Mouse (Mus musculus): Measurements from ENCODE around the gene Mrps31. TPM values are rescaled to one million over a fixed set of nuclear protein-coding genes. Genes with fewer than 3 reads are reported as not detected.

The Mrps31 gene
- polyA plus RNA-seq, 1 experiment from 2014 or later = 32.1 TPM

DNA sequence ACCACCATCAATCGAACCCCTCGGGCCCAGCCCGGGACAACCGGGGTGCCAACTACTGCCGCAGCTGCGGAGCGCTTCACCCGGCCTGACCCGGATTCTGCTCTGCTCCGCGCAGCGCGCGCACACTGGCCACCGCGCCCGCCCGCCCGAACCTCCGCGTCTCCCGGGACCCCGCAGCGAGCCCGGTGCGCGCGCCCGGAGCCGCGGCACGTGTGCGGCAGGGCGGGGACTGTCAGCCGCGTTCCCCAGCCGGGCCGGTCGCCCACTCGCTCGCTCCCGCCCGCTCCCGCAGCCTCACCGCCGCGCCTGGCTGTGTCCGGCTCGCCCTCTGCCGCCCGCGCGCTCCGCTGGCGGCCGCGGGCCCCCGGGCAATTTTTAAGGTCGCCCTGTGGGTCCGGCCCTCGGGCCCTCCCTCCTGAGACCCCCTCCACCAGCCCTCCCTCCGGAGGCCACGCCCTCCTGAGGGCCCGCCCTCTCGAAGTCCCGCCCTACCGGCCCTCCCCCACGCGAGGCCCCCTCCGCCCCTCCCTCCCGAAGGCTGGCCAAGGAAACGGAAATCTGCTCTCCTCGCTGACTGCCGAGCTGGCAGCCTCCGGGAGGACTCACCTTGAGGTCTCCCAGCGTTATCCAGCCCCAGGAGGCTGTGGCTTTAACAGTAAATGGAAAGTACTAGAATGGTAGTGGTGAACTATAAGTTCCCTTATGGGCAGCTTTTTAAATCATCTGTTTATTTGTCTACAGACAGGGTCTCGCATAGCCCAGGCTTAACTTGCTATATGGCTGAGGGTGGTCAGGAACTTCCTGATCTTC is 12.8 kb upstream of the Mrps31 start, which contains the start of gene Slc25a15:
Gene Slc25a15, minus strand, starts transcription at position 456 of the 810 bp plus-strand sequence.
- H3K27me3 ChIP-seq = no peaks in the 10 kb centered on the region
- under 1% methylated on average over 76 of the region's 77 CpGs for WGBS
- H3K9me3 ChIP-seq = no peaks in the 10 kb centered on the region
- peaks cover 4% of the 10 kb centered on the region for H3K4me1 ChIP-seq (replicated peaks)
- H3K4me2 ChIP-seq = peak within 1 kb of the TSS; percentile 82
- H3K4me3 ChIP-seq = peak within 1 kb of the TSS; percentile 92
- peak within 1 kb of the TSS; percentile 90 for H3K27ac ChIP-seq (replicated peaks)
- peak within 1 kb of the TSS; percentile 83 for H3K9ac ChIP-seq
- ATAC-seq (ENCODE audit: low FRiP score, low read depth) = peak; percentile 94
- no peaks in the 10 kb centered on the region for H3K36me3 ChIP-seq

GRCm38 (mm10) chr8:22399285-22399880 is 11.8 kb upstream of the Mrps31 start:
- Histone ChIP-seq H3K9ac (no peak overlapping the region; the same call in 1 of the 2 replicates), H3K36me3 (no peaks in the 10 kb centered on the region), H3K27ac (replicated peaks) (peak overlapping the region; percentile 90; the same call in 1 of the 2 replicates), H3K4me1 (replicated peaks) (peaks cover 4% of the 10 kb centered on the region), H3K9me3 (no peaks in the 10 kb centered on the region), H3K27me3 (no peaks in the 10 kb centered on the region), H3K4me2 (peak overlapping the region; percentile 82), H3K4me3 (peak overlapping the region; percentile 92)
- ATAC-seq (ENCODE audit: low FRiP score, low read depth) = no peak
- 90% methylated on average over 8 of the region's 8 CpGs for WGBS

- Histone ChIP-seq H3K27ac (replicated peaks) (no peak overlapping the region), H3K9ac (no peak overlapping the region), H3K9me3 (no peaks in the 10 kb centered on the region), H3K4me2 (no peak overlapping the region), H3K4me3 (no peak overlapping the region), H3K27me3 (no peaks in the 10 kb centered on the region), H3K36me3 (no peaks in the 10 kb centered on the region), H3K4me1 (replicated peaks) (peaks cover 4% of the 10 kb centered on the region)
- WGBS = 85% methylated on average over 4 of the region's 4 CpGs
- no peak for ATAC-seq (ENCODE audit: low FRiP score, low read depth)
Measured at GRCm38 (mm10) chr8:22400593-22400992, 10.6 kb upstream of the Mrps31 start.

DNA sequence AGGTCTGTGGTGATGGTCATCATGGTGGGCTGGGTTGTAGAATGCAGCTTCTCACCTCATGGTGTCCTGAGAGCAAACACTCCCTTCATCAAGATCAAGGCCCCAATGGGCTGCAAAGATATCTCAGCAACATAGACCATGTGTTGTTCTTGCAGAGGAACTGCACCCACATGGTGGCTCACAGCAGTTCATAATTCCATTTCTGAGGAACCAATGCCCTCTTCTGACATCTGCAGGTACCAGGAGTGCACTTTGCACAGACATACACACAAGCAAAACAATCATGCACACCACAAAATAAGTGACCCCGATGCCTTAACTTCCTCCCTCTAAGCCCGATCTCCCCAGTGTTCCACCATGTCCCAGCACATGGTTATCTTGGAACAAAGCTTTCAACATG is 7.9 kb upstream of the Mrps31 start:
- Histone ChIP-seq H3K9me3 (no peaks in the 10 kb centered on the region), H3K9ac (no peak overlapping the region), H3K27ac (replicated peaks) (no peak overlapping the region), H3K4me1 (replicated peaks) (no peaks in the 10 kb centered on the region; the same call in 1 of the 2 replicates), H3K4me3 (no peak overlapping the region), H3K27me3 (no peaks in the 10 kb centered on the region), H3K4me2 (no peak overlapping the region), H3K36me3 (no peaks in the 10 kb centered on the region)
- no peak for ATAC-seq (ENCODE audit: low FRiP score, low read depth)
- WGBS = 90% methylated on average over 2 of the region's 2 CpGs

GRCm38 (mm10) chr8:22405733-22406132 is 5.4 kb upstream of the Mrps31 start:
- Histone ChIP-seq H3K4me3 (no peak overlapping the region), H3K27ac (replicated peaks) (no peak overlapping the region), H3K27me3 (no peaks in the 10 kb centered on the region), H3K36me3 (no peaks in the 10 kb centered on the region), H3K4me2 (no peak overlapping the region), H3K9ac (no peak overlapping the region), H3K9me3 (no peaks in the 10 kb centered on the region), H3K4me1 (replicated peaks) (peaks cover 3% of the 10 kb centered on the region; the same call in 1 of the 2 replicates)
- 76% methylated on average over 6 of the region's 6 CpGs for WGBS
- no peak for ATAC-seq (ENCODE audit: low FRiP score, low read depth)

- WGBS = 17% methylated on average over 16 of the region's 16 CpGs
- H3K4me2 ChIP-seq = peak overlapping the region; percentile 78
- H3K27ac ChIP-seq (replicated peaks) = peak overlapping the region; percentile 85
- H3K27me3 ChIP-seq = no peaks in the 10 kb centered on the region
- ATAC-seq (ENCODE audit: low FRiP score, low read depth) = peak; percentile 50
- H3K36me3 ChIP-seq = peaks cover 3% of the 10 kb centered on the region
- H3K4me3 ChIP-seq = peak overlapping the region; percentile 71
- H3K9ac ChIP-seq = peak overlapping the region; percentile 64
- peaks cover 24% of the 10 kb centered on the region for H3K4me1 ChIP-seq (replicated peaks)
- no peaks in the 10 kb centered on the region for H3K9me3 ChIP-seq
Measured at GRCm38 (mm10) chr8:22410688-22411281, 376 bp upstream of the Mrps31 start.

GRCm38 (mm10) chr8:22411971-22412370 is 810 bp downstream of the Mrps31 start:
- peak overlapping the region; percentile 78 for H3K9ac ChIP-seq
- peak overlapping the region; percentile 85; the same call in 1 of the 2 replicates for H3K27ac ChIP-seq (replicated peaks)
- H3K4me2 ChIP-seq = peak overlapping the region; percentile 78
- H3K27me3 ChIP-seq = no peaks in the 10 kb centered on the region
- H3K9me3 ChIP-seq = no peaks in the 10 kb centered on the region
- H3K36me3 ChIP-seq = peaks cover 10% of the 10 kb centered on the region
- H3K4me1 ChIP-seq (replicated peaks) = peaks cover 24% of the 10 kb centered on the region
- ATAC-seq (ENCODE audit: low FRiP score, low read depth) = no peak
- WGBS = 26% methylated on average over 8 of the region's 8 CpGs
- H3K4me3 ChIP-seq = peak overlapping the region; percentile 71

Other genes with a start within 250 kb of the Mrps31 start
- 7.6 and 8.4 TPM in 2 replicates for gene Nek3, start 244.9 kb upstream of the Mrps31 start, polyA plus RNA-seq (2015; fragmentation: Nextera tagmentation; extraction: Ambion mirVana)
- 15.1 and 16.3 TPM in 2 replicates for gene Ckap2, start 225.5 kb upstream of the Mrps31 start, polyA plus RNA-seq (2015; fragmentation: Nextera tagmentation; extraction: Ambion mirVana)
- 41.2 and 42.5 TPM in 2 replicates for gene Vps36, start 218.6 kb upstream of the Mrps31 start, polyA plus RNA-seq (2015; fragmentation: Nextera tagmentation; extraction: Ambion mirVana)
- gene Thsd1, start 184.0 kb upstream of the Mrps31 start, polyA plus RNA-seq (2015; fragmentation: Nextera tagmentation; extraction: Ambion mirVana) = 8.1 TPM in 2 replicates
- gene Tpte, start 127.9 kb upstream of the Mrps31 start, polyA plus RNA-seq (2015; fragmentation: Nextera tagmentation; extraction: Ambion mirVana) = not detected in 2 replicates
- 8.2 TPM in 2 replicates for gene Slc25a15, start 12.8 kb upstream of the Mrps31 start, polyA plus RNA-seq (2015; fragmentation: Nextera tagmentation; extraction: Ambion mirVana)

All from hindbrain, embryonic 15.5 days (tissue).